In genomic region chr2:155775685-155776263, GRCm38 (mm10) we compare ENCODE assay signal across 8 mouse cellular contexts. TPM values are rescaled to one million over a fixed set of nuclear protein-coding genes. Genes with fewer than 3 reads are reported as not detected.
DNase-seq lines count a peak whose midpoint lies in the region; ATAC-seq lines count a peak whose summit lies in the region.

No protein-coding gene starts in this region.

- no peaks in the 10 kb centered on the region for H3K9me3 ChIP-seq in hindbrain, embryonic 15.5 days

- H3K27ac ChIP-seq in hindbrain, embryonic 15.5 days (replicated peaks), result peak overlapping the region; percentile 92

- peak overlapping the region; percentile 89 for H3K9ac ChIP-seq in hindbrain, embryonic 15.5 days

- WGBS in hindbrain, embryonic 15.5 days, result 2% methylated on average over 44 of the region's 44 CpGs

- intact Hi-C loops in left cerebral cortex, postnatal 10 days (cut with DNase I), result no loop called here

- ATAC-seq in hindbrain, embryonic 15.5 days (ENCODE audit: low FRiP score, low read depth), result peak; percentile 75
- no peak for ATAC-seq in inflammation-experienced regulatory T-cells, adult 6 months

- no peaks in the 10 kb centered on the region for H3K27me3 ChIP-seq in hindbrain, embryonic 15.5 days

- H3K4me3 ChIP-seq in hindbrain, embryonic 15.5 days, result peak overlapping the region; percentile 79

- peaks cover 47% of the 10 kb centered on the region for H3K4me1 ChIP-seq in hindbrain, embryonic 15.5 days (replicated peaks)

- H3K4me2 ChIP-seq in hindbrain, embryonic 15.5 days, result peak overlapping the region; percentile 64

- H3K36me3 ChIP-seq in hindbrain, embryonic 15.5 days, result no peaks in the 10 kb centered on the region

- peak; percentile 77 to 79 for DNase-seq in adrenal gland, adult 18-20 months (ENCODE audit: low spot score in 2 of 2)
- peak; percentile 88 for DNase-seq in cerebellum, adult 9-11 months
- DNase-seq in frontal cortex, postnatal 14 days (ENCODE audit: low spot score in 2 of 2), result peak; percentile 17 to 30
- DNase-seq in left cerebral cortex, postnatal 10 days (ENCODE audit: extremely low spot score in 1 of 2, low spot score in 2 of 2), result peak; percentile 26 to 73
- DNase-seq in lung, postnatal 4 days, result peak; percentile 75 to 76
- peak; percentile 40 for DNase-seq in right cerebral cortex, adult 18-20 months

RNA-seq across cellular contexts. Expression of gene Mmp24, which starts 0.6 kb away (rescaled TPM):
- total RNA-seq in adrenal gland, adult 18-20 months (2021), result 1 to 10 TPM; 1.2 to 2.3 TPM
- polyA plus RNA-seq in hindbrain, embryonic 15.5 days (2015; fragmentation: Nextera tagmentation; extraction: Ambion mirVana), result 18.9 and 19.6 TPM in 2 replicates
- 10 to 100 TPM; 63.7 to 75.3 TPM for total RNA-seq in left cerebral cortex, postnatal 10 days (2021)
- polyA plus RNA-seq in inflammation-experienced regulatory T-cells, adult 6 months (2017; shearing (Covaris generic)), result not detected

RNA-seq across cellular contexts. Expression of gene Procr, which starts 24.9 kb away (rescaled TPM):
- 100 to 1,000 TPM in 1 of 2 experiments, 10 to 100 TPM in 1; 44.9 to 104 TPM for total RNA-seq in adrenal gland, adult 18-20 months (2021)
- 2.9 and 4.1 TPM in 2 replicates for polyA plus RNA-seq in hindbrain, embryonic 15.5 days (2015; fragmentation: Nextera tagmentation; extraction: Ambion mirVana)
- total RNA-seq in left cerebral cortex, postnatal 10 days (2021), result 1 to 10 TPM; 2.3 to 3.0 TPM
- polyA plus RNA-seq in inflammation-experienced regulatory T-cells, adult 6 months (2017; shearing (Covaris generic)), result under 1 TPM in 1 of 3 experiments, not detected in 2; 0.23 TPM

RNA-seq across cellular contexts. Expression of gene Gm17581, which starts 40.1 kb away (rescaled TPM):
- not detected for total RNA-seq in adrenal gland, adult 18-20 months (2021)
- not detected in 2 replicates for polyA plus RNA-seq in hindbrain, embryonic 15.5 days (2015; fragmentation: Nextera tagmentation; extraction: Ambion mirVana)
- total RNA-seq in left cerebral cortex, postnatal 10 days (2021), result not detected
- not detected for polyA plus RNA-seq in inflammation-experienced regulatory T-cells, adult 6 months (2017; shearing (Covaris generic))

RNA-seq across cellular contexts. Expression of gene BC029722, which starts 43.5 kb away (rescaled TPM):
- total RNA-seq in adrenal gland, adult 18-20 months (2021), result 100 to 1,000 TPM; 171 to 240 TPM
- polyA plus RNA-seq in hindbrain, embryonic 15.5 days (2015; fragmentation: Nextera tagmentation; extraction: Ambion mirVana), result 39.1 and 42.7 TPM in 2 replicates
- 10 to 100 TPM; 36.8 to 39.4 TPM for total RNA-seq in left cerebral cortex, postnatal 10 days (2021)
- polyA plus RNA-seq in inflammation-experienced regulatory T-cells, adult 6 months (2017; shearing (Covaris generic)), result 10 to 100 TPM; 12.6 to 16.8 (median 15.9) TPM

RNA-seq across cellular contexts. Expression of gene Edem2, which starts 46.5 kb away (rescaled TPM):
- 10 to 100 TPM; 36.9 to 46.2 TPM for total RNA-seq in adrenal gland, adult 18-20 months (2021)
- polyA plus RNA-seq in hindbrain, embryonic 15.5 days (2015; fragmentation: Nextera tagmentation; extraction: Ambion mirVana), result 39.9 and 42.4 TPM in 2 replicates
- total RNA-seq in left cerebral cortex, postnatal 10 days (2021), result 10 to 100 TPM; 19.2 to 19.8 TPM
- 10 to 100 TPM; 38.5 to 41.2 (median 39.8) TPM for polyA plus RNA-seq in inflammation-experienced regulatory T-cells, adult 6 months (2017; shearing (Covaris generic))

Comparison
In these comparisons a context has a peak if more than half of its experiments do, and no peak if none do; other contexts are left out.
1. DNase-seq: peak in every context shown above with its lines; median percentile 88 in cerebellum, adult 9-11 months; 78 in adrenal gland, adult 18-20 months; 76 in lung, postnatal 4 days; 50 in left cerebral cortex, postnatal 10 days; 40 in right cerebral cortex, adult 18-20 months; 24 in frontal cortex, postnatal 14 days.
2. RNA of gene Mmp24, which starts 0.6 kb away (total RNA-seq): 63.7 to 75.3 TPM in left cerebral cortex, postnatal 10 days; 1.2 to 2.3 TPM in adrenal gland, adult 18-20 months; every median in the first group is over 10 times any median in the second.
3. RNA of gene Procr, which starts 24.9 kb away (total RNA-seq): 44.9 to 104 TPM in adrenal gland, adult 18-20 months; 2.3 to 3.0 TPM in left cerebral cortex, postnatal 10 days; every median in the first group is over 10 times any median in the second.